15 mouse cellular contexts compared by ENCODE assay signal in the genomic region with DNA sequence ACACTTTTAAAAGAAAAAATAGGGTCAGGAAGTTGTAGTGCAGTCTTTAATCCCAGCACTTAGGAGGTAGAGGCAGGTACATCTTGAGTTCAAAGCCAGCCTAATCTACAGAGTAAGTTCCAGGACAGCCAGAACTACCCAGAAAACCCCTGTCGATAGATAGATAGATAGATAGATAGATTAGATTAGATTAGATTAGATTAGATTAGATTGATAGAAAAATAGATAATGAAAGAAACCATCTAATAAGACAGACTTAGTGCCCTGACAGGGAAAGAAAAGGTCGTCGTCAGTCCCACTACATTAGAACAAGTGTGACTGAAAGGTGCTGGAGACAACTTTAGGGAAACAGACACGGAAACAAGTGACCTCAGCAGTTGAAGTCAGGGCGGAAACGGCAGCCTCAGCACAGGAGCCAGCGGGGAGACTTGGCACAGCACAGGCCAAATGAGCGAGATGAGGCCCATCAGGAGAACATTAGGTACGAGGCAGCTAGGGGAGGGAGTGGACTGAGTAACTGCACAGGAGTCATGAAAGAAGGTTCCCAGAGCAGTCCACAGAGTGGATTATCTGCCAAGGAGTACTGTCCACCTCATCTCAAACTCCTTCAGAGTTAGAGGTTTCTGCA.
"Had no signal": no experiment of that assay in that cellular context is flagged by ENCODE, and none has a peak within 500 bp of the region (broad histone marks: within the 10 kb centered on the region; RNA-seq: fewer than 3 reads in every experiment).

No protein-coding gene starts in this region.

- H3K4me2 ChIP-seq: neural tube, embryonic 15.5 days; stomach, embryonic 15.5 days had no signal

- H3K9me3 ChIP-seq: neural tube, embryonic 15.5 days; stomach, embryonic 15.5 days had no signal

- H3K27ac ChIP-seq: neural tube, embryonic 15.5 days; stomach, embryonic 15.5 days; stomach, postnatal 0 days had no signal

- H3K27me3 ChIP-seq: neural tube, embryonic 15.5 days; stomach, embryonic 15.5 days had no signal

- H3K9ac ChIP-seq: neural tube, embryonic 15.5 days; stomach, embryonic 15.5 days had no signal

- DNase-seq: retina, postnatal 1 day; right cerebral cortex, adult 18-20 months; right cerebral cortex, postnatal 14 days; right cerebral cortex, postnatal 25 days; right cerebral cortex, postnatal 4 days; spleen, adult 18-20 months; thymus, adult 18-20 months; thymus, adult 2 months; thymus, postnatal 14 days; thymus, postnatal 25 days; thymus, postnatal 36 days; thymus, postnatal 4 days had no signal

- H3K4me3 ChIP-seq: neural tube, embryonic 15.5 days; stomach, embryonic 15.5 days had no signal
